Mouse (Mus musculus) bone marrow, adult 2 months (tissue): ENCODE data around the gene Gm19426. TPM values are rescaled to one million over a fixed set of nuclear protein-coding genes. Genes with fewer than 3 reads are reported as not detected.
"Not testable (repeated sequence)": the region's sequence is repeated elsewhere in the genome, so short reads cannot be mapped to it uniquely, and the experiment has no call there.

ENCODE experiments used
- H3K27ac ChIP-seq: fragments of 200-500 bp; 2 replicates; pipeline ENCODE4 v1.5.1; 2012; ENCODE audit warnings: low read depth, mild to moderate bottlenecking, control low read depth, inconsistent platforms, low read length; ENCODE audit not compliant: control insufficient read depth, poor library complexity, insufficient read depth
- H3K4me1 ChIP-seq: fragments of 200-500 bp; 2 replicates; pipeline ENCODE4 v1.6.1; 2011; ENCODE audit warnings: low read length; ENCODE audit not compliant: control insufficient read depth, insufficient read depth
- H3K4me3 ChIP-seq: fragments of 200-500 bp; replicated peaks from 2 replicates; pipeline ENCODE3; 2011; ENCODE audit warnings: mild to moderate bottlenecking, low read depth, low read length, control low read depth; ENCODE audit not compliant: control insufficient read depth
- CTCF ChIP-seq: fragments of 200-500 bp; IDR thresholded peaks from 2 replicates; pipeline ENCODE4 v1.5.1; 2011; ENCODE audit warnings: low read length, control low read depth; ENCODE audit not compliant: control insufficient read depth, insufficient read depth
- POLR2A ChIP-seq: fragments of 200-500 bp; IDR thresholded peaks from 2 replicates; pipeline ENCODE4 v1.6.1; 2011; ENCODE audit warnings: low read depth, mild to moderate bottlenecking, control low read depth, low read length, borderline replicate concordance; ENCODE audit not compliant: control insufficient read depth
- WGBS: fragments of 180-500 bp; shearing (Covaris S2); methylation state at CpG from one replicate; pipeline ENCODE4 v1.1.7; 2018; 5-methylcytosine and 5-hydroxymethylcytosine counted together
- polyA plus RNA-seq: library from polyadenylated mRNA; stranded (reverse); fragments of >200 nt; gene quantifications from 2 replicates; pipeline ENCODE4 v1.2.4, GENCODE M21; 2011; ENCODE audit warnings: low replicate concordance; ENCODE audit not compliant: missing spikeins, insufficient read depth, insufficient read length

The Gm19426 gene
- polyA plus RNA-seq, 1 experiment, result not detected

GRCm38 (mm10) chr2:84733579-84734300 is 9.7 kb downstream of the Gm19426 start, which contains the start of gene Ypel4:
Gene Ypel4, plus strand, starts transcription at chr2:84734058.
- H3K4me3 ChIP-seq, result peak within 1 kb of the TSS; percentile 82
- WGBS, result 4% methylated on average over 8 of the region's 8 CpGs
- 0 out of 2 replicates have a peak, but pooled peaks have one; percentile 10 for TF ChIP-seq CTCF
- peak; percentile 59; the same call in 1 of the 2 replicates for TF ChIP-seq POLR2A
- H3K27ac ChIP-seq, result peak within 1 kb of the TSS; percentile 88
- peaks cover 2% of the 10 kb centered on the region; the same call in 1 of the 2 replicates for H3K4me1 ChIP-seq

- TF ChIP-seq CTCF, result no peak
- no peak for TF ChIP-seq POLR2A
- WGBS, result 78% methylated on average over 1 of the region's 1 CpGs
- no peaks in the 10 kb centered on the region for H3K4me1 ChIP-seq
- H3K4me3 ChIP-seq, result no peak overlapping the region
- no peak overlapping the region for H3K27ac ChIP-seq
Observed at GRCm38 (mm10) chr2:84732394-84732793, 11.1 kb downstream of the Gm19426 start.

GRCm38 (mm10) chr2:84731206-84731605 is 12.2 kb downstream of the Gm19426 start:
- H3K4me3 ChIP-seq, result no peak overlapping the region
- WGBS, result 83% methylated on average over 3 of the region's 3 CpGs
- no peaks in the 10 kb centered on the region for H3K4me1 ChIP-seq
- no peak overlapping the region for H3K27ac ChIP-seq
- TF ChIP-seq CTCF, result no peak

GRCm38 (mm10) chr2:84728191-84728590 is 15.3 kb downstream of the Gm19426 start:
- 80% methylated on average over 5 of the region's 5 CpGs for WGBS
- H3K27ac ChIP-seq, H3K4me1 ChIP-seq, H3K4me3 ChIP-seq: not testable (repeated sequence)

- peak; percentile 90 for TF ChIP-seq POLR2A
- 0 out of 2 replicates have a peak, but pooled peaks have one; percentile 16 for TF ChIP-seq CTCF
- H3K4me1 ChIP-seq, result no peaks in the 10 kb centered on the region
- under 1% methylated on average over 39 of the region's 39 CpGs for WGBS
- peak within 1 kb of the TSS; percentile 90 for H3K4me3 ChIP-seq
- H3K27ac ChIP-seq, result peak within 1 kb of the TSS; percentile 94
Observed at GRCm38 (mm10) chr2:84727172-84727858, 16.1 kb downstream of the Gm19426 start, which contains the start of gene Clp1. Gene Clp1, minus strand, starts transcription at chr2:84727350.

GRCm38 (mm10) chr2:84726716-84727115 is 16.7 kb downstream of the Gm19426 start:
- 2% methylated on average over 9 of the region's 9 CpGs for WGBS
- no peak for TF ChIP-seq CTCF
- no peak for TF ChIP-seq POLR2A
- peak overlapping the region; percentile 76 for H3K4me3 ChIP-seq
- no peaks in the 10 kb centered on the region for H3K4me1 ChIP-seq
- no peak overlapping the region for H3K27ac ChIP-seq

- no peak overlapping the region for H3K4me3 ChIP-seq
- no peaks in the 10 kb centered on the region for H3K4me1 ChIP-seq
- 87% methylated on average over 10 of the region's 10 CpGs for WGBS
- TF ChIP-seq POLR2A (no peak), CTCF (no peak)
- no peak overlapping the region for H3K27ac ChIP-seq
Observed at GRCm38 (mm10) chr2:84725770-84726169, 17.7 kb downstream of the Gm19426 start.

- TF ChIP-seq CTCF (no peak), POLR2A (no peak)
- Histone ChIP-seq H3K4me1 (no peaks in the 10 kb centered on the region), H3K27ac (no peak overlapping the region), H3K4me3 (no peak overlapping the region)
- 90% methylated on average over 14 of the region's 14 CpGs for WGBS
Observed at GRCm38 (mm10) chr2:84723856-84724255, 19.6 kb downstream of the Gm19426 start.
